Mouse (Mus musculus): ENCODE data around the gene Wnt4. TPM values are rescaled to one million over a fixed set of nuclear protein-coding genes. Genes with fewer than 3 reads are reported as not detected.

Gene Wnt4
- polyA plus RNA-seq, 1 experiment from 2014 or later = 10.0 TPM

DNA sequence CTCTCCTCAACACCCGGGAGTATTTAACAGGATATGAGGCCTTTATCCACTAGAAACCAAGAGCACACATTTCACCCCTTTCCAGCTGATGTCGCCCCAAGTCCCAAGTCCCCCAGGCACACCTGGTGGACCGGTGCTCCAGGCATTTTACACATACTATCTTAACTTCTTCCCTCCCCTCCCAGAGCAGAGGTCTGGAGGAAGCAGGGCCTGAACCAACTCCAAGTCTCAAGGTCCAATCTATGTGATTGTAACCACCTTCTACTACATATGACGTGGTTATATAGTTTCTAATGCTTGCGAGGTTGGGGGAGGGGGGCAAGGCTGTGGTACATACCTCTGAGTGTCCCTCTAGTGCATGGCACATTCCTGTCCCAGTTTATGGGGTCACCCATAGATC, 4.8 kb downstream of the Wnt4 start:
- Histone ChIP-seq H3K27ac (peak overlapping the region; percentile 58; the same call in 1 of the 2 replicates), H3K9me3 (no peaks in the 10 kb centered on the region), H3K4me3 (no peak overlapping the region), H3K27me3 (peaks cover 70% of the 10 kb centered on the region), H3K4me1 (peaks cover 64% of the 10 kb centered on the region), H3K36me3 (no peaks in the 10 kb centered on the region), H3K9ac (no peak overlapping the region), H3K4me2 (peak overlapping the region; percentile 17)
- ATAC-seq (ENCODE audit: insufficient number of reproducible peaks, low FRiP score, low TSS enrichment, low read depth) = no peak
- 57% methylated on average over 5 of the region's 5 CpGs for WGBS

DNA sequence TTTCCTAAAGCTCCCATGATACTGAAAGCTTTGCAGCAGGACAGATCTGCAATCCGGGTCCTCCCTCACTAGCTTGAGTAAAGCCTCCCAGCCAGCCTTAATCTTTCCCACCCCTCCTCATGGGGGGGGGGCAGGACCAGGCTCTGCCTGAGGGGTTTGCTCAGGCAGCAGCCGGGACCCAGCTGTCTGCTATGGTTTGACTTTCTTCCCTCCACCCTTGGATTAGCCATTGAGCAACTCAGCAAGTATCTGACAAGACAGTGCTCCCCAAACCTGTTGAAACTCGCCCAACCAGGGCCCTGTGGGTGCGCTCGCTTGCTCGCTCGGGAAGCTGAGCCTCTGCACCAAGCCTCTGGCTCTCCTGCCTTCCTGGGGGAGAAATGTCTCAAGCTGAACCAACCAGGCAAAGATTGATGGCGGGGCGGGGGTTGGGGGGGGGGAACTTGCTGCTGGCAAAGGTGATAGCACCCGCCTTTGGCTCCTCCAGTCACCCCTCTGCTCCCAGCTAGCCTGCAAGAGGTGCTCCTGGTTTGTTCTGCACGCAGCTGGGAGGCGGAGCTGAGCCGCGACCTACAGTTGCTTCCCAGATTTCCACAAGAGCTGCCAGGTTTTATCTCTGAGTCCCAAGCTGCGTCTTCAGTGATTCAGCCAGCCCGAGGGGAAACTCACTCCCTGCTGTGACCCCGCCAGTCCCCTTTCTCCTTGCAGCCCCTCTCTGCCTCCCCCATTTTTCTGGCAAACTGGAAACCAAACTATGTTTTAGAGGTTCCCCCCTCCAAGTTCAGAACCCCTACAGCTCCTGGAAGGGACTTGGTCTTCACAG, 5.5 kb downstream of the Wnt4 start:
- 14% methylated on average over 17 of the region's 17 CpGs for WGBS
- Histone ChIP-seq H3K9me3 (no peaks in the 10 kb centered on the region), H3K4me1 (peaks cover 64% of the 10 kb centered on the region), H3K4me2 (peak overlapping the region; percentile 17), H3K27me3 (peaks cover 64% of the 10 kb centered on the region), H3K9ac (no peak overlapping the region), H3K4me3 (no peak overlapping the region), H3K36me3 (no peaks in the 10 kb centered on the region), H3K27ac (peak overlapping the region; percentile 58)
- peak; percentile 30; the same call in 1 of the 2 replicates for ATAC-seq (ENCODE audit: insufficient number of reproducible peaks, low FRiP score, low TSS enrichment, low read depth)

DNA sequence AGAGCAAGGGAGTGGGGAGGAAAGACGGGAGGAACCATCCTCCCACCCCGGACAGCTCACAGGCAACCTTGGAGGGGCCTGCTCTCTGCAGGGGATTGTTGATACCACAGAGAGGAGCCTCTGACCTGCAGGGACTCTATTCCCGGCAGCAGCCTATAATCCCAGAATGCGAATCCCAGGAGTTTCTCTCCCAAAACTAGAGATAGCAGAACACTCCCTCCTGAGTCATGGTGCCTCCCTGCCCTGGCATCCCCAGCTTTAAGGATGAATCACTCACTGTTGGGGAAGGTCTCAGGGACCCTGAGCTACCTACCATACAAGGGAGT, 6.1 kb downstream of the Wnt4 start:
- Histone ChIP-seq H3K27ac (peak overlapping the region; percentile 58), H3K9ac (no peak overlapping the region), H3K36me3 (no peaks in the 10 kb centered on the region), H3K9me3 (no peaks in the 10 kb centered on the region), H3K4me1 (peaks cover 58% of the 10 kb centered on the region), H3K4me3 (no peak overlapping the region), H3K27me3 (peaks cover 58% of the 10 kb centered on the region), H3K4me2 (peak overlapping the region; percentile 17; the same call in 1 of the 2 replicates)
- WGBS = 14% methylated on average over 4 of the region's 4 CpGs
- no peak for ATAC-seq (ENCODE audit: insufficient number of reproducible peaks, low FRiP score, low TSS enrichment, low read depth)

- Histone ChIP-seq H3K9ac (no peak overlapping the region), H3K4me1 (peaks cover 44% of the 10 kb centered on the region), H3K4me3 (no peak overlapping the region), H3K9me3 (no peaks in the 10 kb centered on the region), H3K27me3 (peaks cover 35% of the 10 kb centered on the region), H3K4me2 (no peak overlapping the region), H3K27ac (no peak overlapping the region), H3K36me3 (0 out of 2 replicates have a peak, but pooled peaks cover 4% of the 10 kb centered on the region)
- no peak for ATAC-seq (ENCODE audit: insufficient number of reproducible peaks, low FRiP score, low TSS enrichment, low read depth)
- 67% methylated on average over 15 of the region's 15 CpGs for WGBS
Measured at GRCm38 (mm10) chr4:137285876-137286661, 8.8 kb downstream of the Wnt4 start.

- no peak for ATAC-seq (ENCODE audit: insufficient number of reproducible peaks, low FRiP score, low TSS enrichment, low read depth)
- 62% methylated on average over 8 of the region's 8 CpGs for WGBS
- no peak overlapping the region for H3K9ac ChIP-seq
- H3K9me3 ChIP-seq = no peaks in the 10 kb centered on the region
- peaks cover 29% of the 10 kb centered on the region for H3K27me3 ChIP-seq
- peaks cover 39% of the 10 kb centered on the region for H3K4me1 ChIP-seq
- H3K4me3 ChIP-seq = no peak overlapping the region
- 0 out of 2 replicates have a peak, but pooled peaks cover 4% of the 10 kb centered on the region for H3K36me3 ChIP-seq
- no peak overlapping the region for H3K27ac ChIP-seq
- H3K4me2 ChIP-seq = no peak overlapping the region
Measured at GRCm38 (mm10) chr4:137286662-137286953, 9.3 kb downstream of the Wnt4 start.

- peaks cover 27% of the 10 kb centered on the region for H3K27me3 ChIP-seq
- peak overlapping the region; percentile 27; the same call in 1 of the 2 replicates for H3K27ac ChIP-seq
- no peak overlapping the region for H3K4me3 ChIP-seq
- H3K4me2 ChIP-seq = no peak overlapping the region
- 65% methylated on average over 13 of the region's 13 CpGs for WGBS
- H3K36me3 ChIP-seq = 0 out of 2 replicates have a peak, but pooled peaks cover 4% of the 10 kb centered on the region
- peaks cover 33% of the 10 kb centered on the region for H3K4me1 ChIP-seq
- no peaks in the 10 kb centered on the region for H3K9me3 ChIP-seq
- ATAC-seq (ENCODE audit: insufficient number of reproducible peaks, low FRiP score, low TSS enrichment, low read depth) = no peak
- no peak overlapping the region for H3K9ac ChIP-seq
Measured at GRCm38 (mm10) chr4:137287206-137287605, 9.9 kb downstream of the Wnt4 start.

DNA sequence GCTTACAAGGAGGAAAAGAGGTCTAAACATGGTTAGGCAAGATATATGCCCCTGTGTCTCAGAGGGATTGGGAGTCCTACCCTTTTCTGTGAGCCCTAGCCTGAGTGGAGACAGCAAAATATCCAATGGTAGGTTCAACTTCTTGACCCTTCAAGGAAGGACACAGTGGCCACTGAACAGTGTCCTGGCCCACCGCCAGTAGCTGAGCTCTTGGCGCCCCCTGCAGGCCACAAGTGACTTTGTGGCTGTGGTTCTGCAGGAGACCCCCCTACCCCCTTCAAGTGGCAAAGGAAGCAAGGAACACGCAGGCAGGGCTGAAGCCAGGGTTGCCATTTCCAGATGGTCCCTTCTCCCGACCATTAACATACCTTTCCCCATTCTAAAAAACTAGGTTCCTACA, 10.5 kb downstream of the Wnt4 start:
- Histone ChIP-seq H3K4me2 (no peak overlapping the region), H3K4me3 (no peak overlapping the region), H3K36me3 (0 out of 2 replicates have a peak, but pooled peaks cover 4% of the 10 kb centered on the region), H3K27ac (no peak overlapping the region), H3K27me3 (peaks cover 21% of the 10 kb centered on the region), H3K4me1 (peaks cover 27% of the 10 kb centered on the region), H3K9ac (no peak overlapping the region), H3K9me3 (no peaks in the 10 kb centered on the region)
- WGBS = 5% methylated on average over 4 of the region's 4 CpGs
- ATAC-seq (ENCODE audit: insufficient number of reproducible peaks, low FRiP score, low TSS enrichment, low read depth) = no peak

DNA sequence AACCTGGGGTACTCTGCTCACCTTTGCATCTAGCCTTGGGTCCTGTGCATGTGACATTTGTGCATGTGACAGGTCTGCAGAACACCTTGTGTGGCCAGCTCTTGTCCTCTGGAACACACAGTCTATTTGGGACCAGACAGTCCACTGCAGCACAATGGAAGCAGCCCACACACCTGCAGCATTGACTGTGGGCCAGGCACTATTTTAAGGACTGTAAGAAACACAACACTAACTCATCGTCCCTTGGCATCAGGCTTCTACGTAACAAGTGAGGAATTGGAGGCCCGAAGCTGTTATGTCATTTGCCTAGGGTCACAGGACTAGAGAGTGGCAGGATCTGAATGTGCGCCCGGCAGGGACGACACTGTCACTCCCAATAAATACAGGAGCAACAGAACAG, 12.4 kb downstream of the Wnt4 start:
- Histone ChIP-seq H3K36me3 (0 out of 2 replicates have a peak, but pooled peaks cover 4% of the 10 kb centered on the region), H3K4me2 (no peak overlapping the region), H3K9ac (no peak overlapping the region), H3K27me3 (peaks cover 4% of the 10 kb centered on the region), H3K4me3 (no peak overlapping the region), H3K9me3 (no peaks in the 10 kb centered on the region), H3K27ac (no peak overlapping the region), H3K4me1 (peaks cover 25% of the 10 kb centered on the region)
- WGBS = 88% methylated on average over 6 of the region's 6 CpGs
- ATAC-seq (ENCODE audit: insufficient number of reproducible peaks, low FRiP score, low TSS enrichment, low read depth) = no peak

DNA sequence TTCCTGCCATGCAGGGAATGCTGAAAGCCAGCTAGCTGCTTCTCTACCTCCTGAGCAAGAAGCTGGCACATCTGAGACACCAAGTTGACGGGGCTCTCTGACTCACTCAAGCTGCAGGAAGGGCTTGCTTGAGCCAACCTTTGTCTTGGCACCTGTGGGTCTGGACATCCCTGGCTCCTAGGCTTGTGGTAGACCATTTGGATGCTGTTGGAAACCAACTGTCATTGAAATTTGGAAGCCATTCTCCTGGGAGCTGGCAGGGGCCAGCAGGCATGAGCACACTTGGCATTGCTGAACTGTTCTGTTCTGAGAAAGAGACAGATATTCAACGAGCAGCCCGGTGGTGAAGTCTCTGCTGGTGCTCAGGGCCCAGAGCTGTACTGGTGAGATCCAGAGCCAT, 13.0 kb downstream of the Wnt4 start:
- no peak overlapping the region for H3K9ac ChIP-seq
- 0 out of 2 replicates have a peak, but pooled peaks cover 4% of the 10 kb centered on the region for H3K36me3 ChIP-seq
- no peak overlapping the region for H3K4me3 ChIP-seq
- peaks cover 29% of the 10 kb centered on the region for H3K4me1 ChIP-seq
- H3K27ac ChIP-seq = no peak overlapping the region
- no peaks in the 10 kb centered on the region for H3K9me3 ChIP-seq
- ATAC-seq (ENCODE audit: insufficient number of reproducible peaks, low FRiP score, low TSS enrichment, low read depth) = no peak
- H3K4me2 ChIP-seq = no peak overlapping the region
- WGBS = 78% methylated on average over 3 of the region's 3 CpGs
- H3K27me3 ChIP-seq = no peaks in the 10 kb centered on the region

DNA sequence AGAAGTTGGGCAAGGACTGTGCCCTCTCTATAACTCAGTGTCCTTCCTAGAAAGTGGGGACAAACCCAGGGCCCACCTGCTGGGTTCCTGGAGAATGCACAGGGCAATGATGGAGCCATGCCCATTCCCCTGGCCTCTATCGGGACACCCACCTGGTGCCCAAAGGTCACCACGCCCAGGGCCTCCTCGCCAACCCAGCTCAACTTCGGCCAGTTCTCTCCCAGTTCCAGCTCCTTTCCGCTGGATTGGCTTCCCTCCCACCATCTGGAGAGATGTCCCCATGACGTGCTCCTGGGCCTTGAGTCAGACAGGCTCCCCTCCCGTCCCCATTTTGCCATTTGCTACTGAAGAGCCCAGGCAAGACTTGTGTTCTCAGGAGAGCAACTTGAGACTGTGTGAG, 15.3 kb downstream of the Wnt4 start:
- Histone ChIP-seq H3K27me3 (no peaks in the 10 kb centered on the region), H3K27ac (no peak overlapping the region), H3K4me3 (no peak overlapping the region), H3K9me3 (no peaks in the 10 kb centered on the region), H3K4me1 (peaks cover 11% of the 10 kb centered on the region), H3K9ac (no peak overlapping the region), H3K4me2 (no peak overlapping the region), H3K36me3 (peaks cover 12% of the 10 kb centered on the region; the same call in 1 of the 2 replicates)
- no peak for ATAC-seq (ENCODE audit: insufficient number of reproducible peaks, low FRiP score, low TSS enrichment, low read depth)
- WGBS = 82% methylated on average over 7 of the region's 7 CpGs

- Histone ChIP-seq H3K4me2 (no peak overlapping the region), H3K4me1 (peaks cover 11% of the 10 kb centered on the region; the same call in 1 of the 2 replicates), H3K9me3 (no peaks in the 10 kb centered on the region), H3K27ac (peak overlapping the region; percentile 23; the same call in 1 of the 2 replicates), H3K27me3 (no peaks in the 10 kb centered on the region), H3K36me3 (peaks cover 18% of the 10 kb centered on the region; the same call in 1 of the 2 replicates), H3K9ac (no peak overlapping the region), H3K4me3 (no peak overlapping the region)
- WGBS = 74% methylated on average over 7 of the region's 7 CpGs
- ATAC-seq (ENCODE audit: insufficient number of reproducible peaks, low FRiP score, low TSS enrichment, low read depth) = no peak
Measured at GRCm38 (mm10) chr4:137294032-137294431, 16.7 kb downstream of the Wnt4 start.

- WGBS = 80% methylated on average over 5 of the region's 5 CpGs
- H3K4me2 ChIP-seq = no peak overlapping the region
- H3K4me1 ChIP-seq = peaks cover 11% of the 10 kb centered on the region; the same call in 1 of the 2 replicates
- H3K9ac ChIP-seq = no peak overlapping the region
- H3K4me3 ChIP-seq = no peak overlapping the region
- no peak for ATAC-seq (ENCODE audit: insufficient number of reproducible peaks, low FRiP score, low TSS enrichment, low read depth)
- H3K27me3 ChIP-seq = no peaks in the 10 kb centered on the region
- H3K27ac ChIP-seq = no peak overlapping the region
- H3K36me3 ChIP-seq = peaks cover 18% of the 10 kb centered on the region; the same call in 1 of the 2 replicates
- H3K9me3 ChIP-seq = no peaks in the 10 kb centered on the region
Measured at GRCm38 (mm10) chr4:137294474-137294873, 17.2 kb downstream of the Wnt4 start.

Data from limb, embryonic 15.5 days (tissue).